Mouse (Mus musculus): ENCODE results near the gene Ism1. TPM values are rescaled to one million over a fixed set of nuclear protein-coding genes. Genes with fewer than 3 reads are reported as not detected.

Gene Ism1
- polyA plus RNA-seq, 1 experiment from 2014 or later: 0.44 TPM

DNA sequence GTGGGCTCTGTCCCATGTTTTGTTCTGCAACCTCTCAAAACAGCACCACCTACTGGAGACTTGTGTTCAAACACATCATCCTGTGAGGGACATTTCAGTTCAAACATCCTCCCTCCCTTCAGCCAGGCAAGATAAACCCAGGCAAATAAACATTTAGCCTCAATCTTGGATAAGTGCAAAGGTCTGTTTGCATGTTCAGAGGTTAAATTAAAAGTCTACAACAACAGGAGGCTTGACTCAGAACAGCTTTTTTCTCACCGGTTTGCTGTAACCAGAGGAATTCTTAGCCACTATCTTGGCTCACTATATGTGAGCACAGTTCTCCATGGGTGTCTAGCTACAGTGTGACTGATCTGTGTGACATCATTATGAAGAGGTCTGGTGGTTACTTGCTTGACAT lies 22.6 kb downstream of the Ism1 start:
- Histone ChIP-seq H3K4me2 (ENCODE audit: low read depth, low read length, severe bottlenecking) (no peak overlapping the region), H3K9ac (ENCODE audit: low read length) (no peak overlapping the region), H3K9me3 (ENCODE audit: control insufficient read depth, low read length) (no peaks in the 10 kb centered on the region), H3K4me1 (replicated peaks; ENCODE audit: control insufficient read depth, insufficient read depth, low read length) (no peaks in the 10 kb centered on the region), H3K27ac (ENCODE audit: low read depth, low read length) (no peak overlapping the region), H3K36me3 (ENCODE audit: control insufficient read depth, insufficient read depth, low read length) (no peaks in the 10 kb centered on the region), H3K4me3 (ENCODE audit: low read depth, low read length) (no peak overlapping the region), H3K27me3 (ENCODE audit: control insufficient read depth, insufficient read depth, low read length) (no peaks in the 10 kb centered on the region)
- 91% methylated on average over 1 of the region's 1 CpGs for WGBS
- ATAC-seq (replicated peaks; ENCODE audit: low FRiP score) (no peak), DNase-seq (ENCODE audit: low spot score) (no peak)

- WGBS: 79% methylated on average over 3 of the region's 3 CpGs
- H3K27me3 ChIP-seq (ENCODE audit: control insufficient read depth, insufficient read depth, low read length): no peaks in the 10 kb centered on the region
- no peak for DNase-seq (ENCODE audit: low spot score)
- no peak overlapping the region for H3K4me3 ChIP-seq (ENCODE audit: low read depth, low read length)
- H3K27ac ChIP-seq (ENCODE audit: low read depth, low read length): no peak overlapping the region
- H3K4me1 ChIP-seq (replicated peaks; ENCODE audit: control insufficient read depth, insufficient read depth, low read length): no peaks in the 10 kb centered on the region
- H3K9ac ChIP-seq (ENCODE audit: low read length): no peak overlapping the region
- no peaks in the 10 kb centered on the region for H3K9me3 ChIP-seq (ENCODE audit: control insufficient read depth, low read length)
- H3K36me3 ChIP-seq (ENCODE audit: control insufficient read depth, insufficient read depth, low read length): no peaks in the 10 kb centered on the region
- no peak for ATAC-seq (replicated peaks; ENCODE audit: low FRiP score)
- no peak overlapping the region for H3K4me2 ChIP-seq (ENCODE audit: low read depth, low read length, severe bottlenecking)
Measured at GRCm38 (mm10) chr2:139704951-139705350, 27.0 kb downstream of the Ism1 start.

- H3K36me3 ChIP-seq (ENCODE audit: control insufficient read depth, insufficient read depth, low read length): no peaks in the 10 kb centered on the region
- no peak overlapping the region for H3K27ac ChIP-seq (ENCODE audit: low read depth, low read length)
- DNase-seq (ENCODE audit: low spot score) (no peak), ATAC-seq (replicated peaks; ENCODE audit: low FRiP score) (no peak)
- H3K4me1 ChIP-seq (replicated peaks; ENCODE audit: control insufficient read depth, insufficient read depth, low read length): no peaks in the 10 kb centered on the region
- H3K4me3 ChIP-seq (ENCODE audit: low read depth, low read length): no peak overlapping the region
- WGBS: 70% methylated on average over 6 of the region's 6 CpGs
- no peaks in the 10 kb centered on the region for H3K27me3 ChIP-seq (ENCODE audit: control insufficient read depth, insufficient read depth, low read length)
- no peak overlapping the region for H3K4me2 ChIP-seq (ENCODE audit: low read depth, low read length, severe bottlenecking)
- H3K9ac ChIP-seq (ENCODE audit: low read length): no peak overlapping the region
- H3K9me3 ChIP-seq (ENCODE audit: control insufficient read depth, low read length): no peaks in the 10 kb centered on the region
Measured at GRCm38 (mm10) chr2:139708194-139708899, 30.4 kb downstream of the Ism1 start.

GRCm38 (mm10) chr2:139711640-139712039 lies 33.7 kb downstream of the Ism1 start:
- no peak overlapping the region for H3K27ac ChIP-seq (ENCODE audit: low read depth, low read length)
- H3K36me3 ChIP-seq (ENCODE audit: control insufficient read depth, insufficient read depth, low read length): no peaks in the 10 kb centered on the region
- no peaks in the 10 kb centered on the region for H3K9me3 ChIP-seq (ENCODE audit: control insufficient read depth, low read length)
- H3K4me2 ChIP-seq (ENCODE audit: low read depth, low read length, severe bottlenecking): no peak overlapping the region
- no peaks in the 10 kb centered on the region for H3K27me3 ChIP-seq (ENCODE audit: control insufficient read depth, insufficient read depth, low read length)
- 38% methylated on average over 3 of the region's 3 CpGs for WGBS
- no peak overlapping the region for H3K9ac ChIP-seq (ENCODE audit: low read length)
- no peaks in the 10 kb centered on the region for H3K4me1 ChIP-seq (replicated peaks; ENCODE audit: control insufficient read depth, insufficient read depth, low read length)
- H3K4me3 ChIP-seq (ENCODE audit: low read depth, low read length): no peak overlapping the region
- ATAC-seq (replicated peaks; ENCODE audit: low FRiP score) (no peak), DNase-seq (ENCODE audit: low spot score) (no peak)

DNA sequence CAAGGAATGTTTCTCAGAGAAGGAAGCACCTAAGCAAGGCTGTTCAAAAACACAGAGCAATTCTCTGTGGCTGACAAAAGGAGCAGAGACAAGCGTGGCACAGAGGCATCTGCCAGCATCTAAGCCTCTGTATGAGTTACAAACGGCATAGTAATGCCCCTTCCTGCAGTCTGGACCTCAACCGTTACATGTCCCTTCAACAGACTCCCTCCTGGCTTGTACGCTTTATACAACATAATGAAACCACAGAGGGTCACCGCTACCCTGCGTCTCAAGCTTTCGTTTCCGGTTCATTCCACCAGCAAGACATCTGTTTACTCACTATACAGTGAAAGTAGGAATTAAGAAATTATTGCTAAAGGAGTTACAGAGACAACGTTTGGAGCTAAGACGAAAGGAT lies 34.1 kb downstream of the Ism1 start:
- Histone ChIP-seq H3K27me3 (ENCODE audit: control insufficient read depth, insufficient read depth, low read length) (no peaks in the 10 kb centered on the region), H3K4me1 (replicated peaks; ENCODE audit: control insufficient read depth, insufficient read depth, low read length) (no peaks in the 10 kb centered on the region), H3K9me3 (ENCODE audit: control insufficient read depth, low read length) (no peaks in the 10 kb centered on the region), H3K4me2 (ENCODE audit: low read depth, low read length, severe bottlenecking) (no peak overlapping the region), H3K36me3 (ENCODE audit: control insufficient read depth, insufficient read depth, low read length) (no peaks in the 10 kb centered on the region), H3K4me3 (ENCODE audit: low read depth, low read length) (no peak overlapping the region), H3K27ac (ENCODE audit: low read depth, low read length) (no peak overlapping the region), H3K9ac (ENCODE audit: low read length) (no peak overlapping the region)
- DNase-seq (ENCODE audit: low spot score) (no peak), ATAC-seq (replicated peaks; ENCODE audit: low FRiP score) (no peak)
- 85% methylated on average over 10 of the region's 10 CpGs for WGBS

GRCm38 (mm10) chr2:139714206-139714605 lies 36.2 kb downstream of the Ism1 start:
- Histone ChIP-seq H3K4me1 (replicated peaks; ENCODE audit: control insufficient read depth, insufficient read depth, low read length) (no peaks in the 10 kb centered on the region), H3K9ac (ENCODE audit: low read length) (no peak overlapping the region), H3K36me3 (ENCODE audit: control insufficient read depth, insufficient read depth, low read length) (no peaks in the 10 kb centered on the region), H3K9me3 (ENCODE audit: control insufficient read depth, low read length) (no peaks in the 10 kb centered on the region), H3K27me3 (ENCODE audit: control insufficient read depth, insufficient read depth, low read length) (no peaks in the 10 kb centered on the region), H3K4me2 (ENCODE audit: low read depth, low read length, severe bottlenecking) (no peak overlapping the region), H3K4me3 (ENCODE audit: low read depth, low read length) (no peak overlapping the region), H3K27ac (ENCODE audit: low read depth, low read length) (no peak overlapping the region)
- DNase-seq (ENCODE audit: low spot score) (no peak), ATAC-seq (replicated peaks; ENCODE audit: low FRiP score) (no peak)
- WGBS: 79% methylated on average over 3 of the region's 3 CpGs

GRCm38 (mm10) chr2:139717772-139718171 lies 39.8 kb downstream of the Ism1 start:
- Histone ChIP-seq H3K9ac (ENCODE audit: low read length) (no peak overlapping the region), H3K27ac (ENCODE audit: low read depth, low read length) (no peak overlapping the region), H3K4me3 (ENCODE audit: low read depth, low read length) (no peak overlapping the region), H3K4me1 (replicated peaks; ENCODE audit: control insufficient read depth, insufficient read depth, low read length) (no peaks in the 10 kb centered on the region), H3K4me2 (ENCODE audit: low read depth, low read length, severe bottlenecking) (no peak overlapping the region), H3K27me3 (ENCODE audit: control insufficient read depth, insufficient read depth, low read length) (no peaks in the 10 kb centered on the region), H3K36me3 (ENCODE audit: control insufficient read depth, insufficient read depth, low read length) (no peaks in the 10 kb centered on the region), H3K9me3 (ENCODE audit: control insufficient read depth, low read length) (no peaks in the 10 kb centered on the region)
- DNase-seq (ENCODE audit: low spot score) (no peak), ATAC-seq (replicated peaks; ENCODE audit: low FRiP score) (no peak)
- WGBS: 53% methylated on average over 1 of the region's 1 CpGs

DNA sequence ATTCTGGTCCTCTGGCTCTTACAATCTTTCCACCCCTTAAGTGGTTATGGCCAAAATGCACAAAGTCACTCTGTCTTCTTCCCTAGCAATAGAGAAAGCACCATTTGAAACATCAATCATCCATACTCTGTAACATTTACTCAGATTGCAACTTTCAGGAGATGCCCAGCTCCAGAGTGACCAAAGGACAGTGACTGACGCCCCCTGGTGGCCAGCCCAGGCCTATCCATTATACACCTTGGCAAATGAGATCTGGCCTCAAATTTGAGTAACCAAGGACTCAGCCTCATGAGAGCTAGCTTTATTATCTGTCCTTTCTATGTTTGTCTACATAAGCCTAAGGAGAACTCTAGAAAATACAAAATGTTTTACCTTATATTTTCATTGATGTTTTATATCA lies 44.7 kb downstream of the Ism1 start:
- Histone ChIP-seq H3K4me1 (replicated peaks; ENCODE audit: control insufficient read depth, insufficient read depth, low read length) (no peaks in the 10 kb centered on the region), H3K27me3 (ENCODE audit: control insufficient read depth, insufficient read depth, low read length) (no peaks in the 10 kb centered on the region), H3K9ac (ENCODE audit: low read length) (no peak overlapping the region), H3K4me2 (ENCODE audit: low read depth, low read length, severe bottlenecking) (no peak overlapping the region), H3K36me3 (ENCODE audit: control insufficient read depth, insufficient read depth, low read length) (no peaks in the 10 kb centered on the region), H3K27ac (ENCODE audit: low read depth, low read length) (no peak overlapping the region), H3K9me3 (ENCODE audit: control insufficient read depth, low read length) (no peaks in the 10 kb centered on the region), H3K4me3 (ENCODE audit: low read depth, low read length) (no peak overlapping the region)
- 0% methylated on average over 1 of the region's 1 CpGs for WGBS
- DNase-seq (ENCODE audit: low spot score) (peak; percentile 80), ATAC-seq (replicated peaks; ENCODE audit: low FRiP score) (peak; percentile 55; the same call in 1 of the 2 replicates)

GRCm38 (mm10) chr2:139723304-139723703 lies 45.3 kb downstream of the Ism1 start:
- 76% methylated on average over 3 of the region's 3 CpGs for WGBS
- H3K36me3 ChIP-seq (ENCODE audit: control insufficient read depth, insufficient read depth, low read length): no peaks in the 10 kb centered on the region

More at GRCm38 (mm10) chr2:139723304-139723703, 45.3 kb downstream of the Ism1 start:
- no peak overlapping the region for H3K4me2 ChIP-seq (ENCODE audit: low read depth, low read length, severe bottlenecking)
- H3K27me3 ChIP-seq (ENCODE audit: control insufficient read depth, insufficient read depth, low read length): no peaks in the 10 kb centered on the region
- H3K4me1 ChIP-seq (replicated peaks; ENCODE audit: control insufficient read depth, insufficient read depth, low read length): no peaks in the 10 kb centered on the region
- no peak overlapping the region for H3K27ac ChIP-seq (ENCODE audit: low read depth, low read length)
- no peaks in the 10 kb centered on the region for H3K9me3 ChIP-seq (ENCODE audit: control insufficient read depth, low read length)
- ATAC-seq (replicated peaks; ENCODE audit: low FRiP score) (no peak), DNase-seq (ENCODE audit: low spot score) (no peak)
- no peak overlapping the region for H3K9ac ChIP-seq (ENCODE audit: low read length)
- H3K4me3 ChIP-seq (ENCODE audit: low read depth, low read length): no peak overlapping the region
